Mouse (Mus musculus) c-Kit-negative CD71-positive TER-119-positive erythroid progenitor cells, embryonic 14.5 days (primary cell): ENCODE measurements at regions not wholly inside any gene's neighbourhood (a gene's known extent, or its start where the extent isn't known, plus 50 kb on each side); places are given as distances from the start of the nearest gene placed in this dataset.
A peak's percentile ranks its signal among the peaks of the same experiment; 100 is the strongest.

Source experiments
- DNase-seq: peaks from one replicate; pipeline ENCODE4 v3.0.0-alpha.2; 2013; ENCODE audit warnings: low read depth, low spot score

GRCm38 (mm10) chr17:4654221-4654620 is 339.9 kb upstream of the Arid1b start:
- no peak for DNase-seq

GRCm38 (mm10) chr17:4661996-4662395 is 332.1 kb upstream of the Arid1b start:
- DNase-seq: no peak

- no peak for DNase-seq
Observed at GRCm38 (mm10) chr17:4668511-4668910, 325.6 kb upstream of the Arid1b start.

GRCm38 (mm10) chr17:4673271-4673670 is 320.9 kb upstream of the Arid1b start:
- DNase-seq: no peak

- no peak for DNase-seq
Observed at GRCm38 (mm10) chr17:4706421-4706820, 287.7 kb upstream of the Arid1b start.

GRCm38 (mm10) chr17:4721061-4721460 is 273.1 kb upstream of the Arid1b start:
- no peak for DNase-seq

GRCm38 (mm10) chr17:4724031-4724430 is 270.1 kb upstream of the Arid1b start:
- no peak for DNase-seq

GRCm38 (mm10) chr17:4726331-4726741 is 267.8 kb upstream of the Arid1b start:
- DNase-seq: no peak

- DNase-seq: no peak
Observed at GRCm38 (mm10) chr17:4734412-4734881, 259.7 kb upstream of the Arid1b start.

GRCm38 (mm10) chr17:4735185-4735584 is 258.9 kb upstream of the Arid1b start:
- DNase-seq: no peak

GRCm38 (mm10) chr17:4736689-4737088 is 257.4 kb upstream of the Arid1b start:
- DNase-seq: no peak

GRCm38 (mm10) chr17:4738717-4739485 is 255.2 kb upstream of the Arid1b start:
- no peak for DNase-seq

GRCm38 (mm10) chr17:4740784-4741183 is 253.3 kb upstream of the Arid1b start:
- DNase-seq: no peak

GRCm38 (mm10) chr17:4742314-4742713 is 251.8 kb upstream of the Arid1b start:
- no peak for DNase-seq

GRCm38 (mm10) chr17:4762956-4763355 is 231.2 kb upstream of the Arid1b start:
- DNase-seq: no peak

- no peak for DNase-seq
Observed at GRCm38 (mm10) chr17:4765723-4766122, 228.4 kb upstream of the Arid1b start.

- no peak for DNase-seq
Observed at GRCm38 (mm10) chr17:4767947-4768522, 226.1 kb upstream of the Arid1b start.

- DNase-seq: no peak
Observed at GRCm38 (mm10) chr17:4769284-4769683, 224.8 kb upstream of the Arid1b start.

- DNase-seq: no peak
Observed at GRCm38 (mm10) chr17:4770052-4770451, 224.1 kb upstream of the Arid1b start.

- peak; percentile 12 for DNase-seq
Observed at GRCm38 (mm10) chr17:4778161-4778560, 216.0 kb upstream of the Arid1b start.

- no peak for DNase-seq
Observed at GRCm38 (mm10) chr17:4779017-4779416, 215.1 kb upstream of the Arid1b start.

GRCm38 (mm10) chr17:4781586-4781985 is 212.5 kb upstream of the Arid1b start:
- DNase-seq: no peak

- no peak for DNase-seq
Observed at GRCm38 (mm10) chr17:4784296-4784695, 209.8 kb upstream of the Arid1b start.
